Mouse (Mus musculus): ENCODE data around the gene Tbcd.

DNA sequence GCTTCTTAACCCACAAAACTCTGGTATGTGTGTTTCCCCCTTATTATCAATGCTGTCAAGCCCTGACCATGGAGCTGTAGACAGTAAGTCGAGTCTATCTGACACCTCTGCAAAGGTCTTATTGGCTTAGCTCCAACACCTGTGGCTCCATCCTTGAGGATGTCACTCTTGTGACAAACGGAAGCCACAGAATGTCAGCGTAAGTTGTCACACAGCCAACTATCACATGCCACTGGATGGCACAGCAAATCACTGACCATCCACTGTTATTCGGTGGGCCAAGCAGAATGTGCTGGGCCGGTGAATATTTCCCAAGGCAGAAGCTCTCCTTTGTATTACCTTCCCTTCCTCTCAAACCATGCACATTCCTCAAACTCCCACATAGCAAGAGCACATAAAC, 196.4 kb downstream of the Tbcd start:
- TF ChIP-seq CTCF (IDR thresholded peaks at IDR 0.05; ENCODE audit: control insufficient read depth, insufficient read depth, insufficient replicate concordance, low read depth, low read length), result no peak
- TF ChIP-seq POLR2A (IDR thresholded peaks at IDR 0.05; ENCODE audit: control insufficient read depth, low read depth, low read length), result no peak

All from testis, adult 2 months (tissue).